Mouse (Mus musculus): ENCODE data around the gene 4932414N04Rik. TPM values are rescaled to one million over a fixed set of nuclear protein-coding genes. Genes with fewer than 3 reads are reported as not detected.
"Not testable (repeated sequence)": the region's sequence is repeated elsewhere in the genome, so short reads cannot be mapped to it uniquely, and the experiment has no call there.

4932414N04Rik gene
- polyA plus RNA-seq (2012; rRNA removed) = not detected in 2 replicates

- not testable (repeated sequence) for H3K27me3 ChIP-seq (ENCODE audit: control insufficient read depth, insufficient read depth, low read length); DNase-seq; H3K4me1 ChIP-seq (ENCODE audit: control insufficient read depth, insufficient read depth, low read length); H3K27ac ChIP-seq (ENCODE audit: insufficient read depth, low read length); H3K4me3 ChIP-seq (replicated peaks; ENCODE audit: insufficient read depth, low read depth, low read length)
- 86% methylated on average over 2 of the region's 5 CpGs for WGBS
These were observed at the start of gene 4932414N04Rik for GRCm38 (mm10) chr2:68656186-68656585. Gene 4932414N04Rik (plus strand): TSS chr2:68656486.

GRCm38 (mm10) chr2:68732216-68732615 is 75.9 kb downstream of the 4932414N04Rik start:
- TF ChIP-seq CTCF (IDR thresholded peaks at IDR 0.05; ENCODE audit: borderline replicate concordance, insufficient read depth, low read depth, low read length) = no peak
- no peak for TF ChIP-seq POLR2A (IDR thresholded peaks at IDR 0.05; ENCODE audit: borderline replicate concordance, insufficient read depth, low read length)
- DNase-seq = no peak
- Histone ChIP-seq H3K27ac (ENCODE audit: insufficient read depth, low read length) (no peak overlapping the region), H3K27me3 (ENCODE audit: control insufficient read depth, insufficient read depth, low read length) (no peaks in the 10 kb centered on the region), H3K4me1 (ENCODE audit: control insufficient read depth, insufficient read depth, low read length) (no peaks in the 10 kb centered on the region), H3K4me3 (replicated peaks; ENCODE audit: insufficient read depth, low read depth, low read length) (no peak overlapping the region)
- 96% methylated on average over 2 of the region's 2 CpGs for WGBS

GRCm38 (mm10) chr2:68739772-68740739 is 83.8 kb downstream of the 4932414N04Rik start:
- DNase-seq = no peak
- Histone ChIP-seq H3K4me3 (replicated peaks; ENCODE audit: insufficient read depth, low read depth, low read length) (no peak overlapping the region), H3K27ac (ENCODE audit: insufficient read depth, low read length) (no peak overlapping the region), H3K27me3 (ENCODE audit: control insufficient read depth, insufficient read depth, low read length) (no peaks in the 10 kb centered on the region), H3K4me1 (ENCODE audit: control insufficient read depth, insufficient read depth, low read length) (no peaks in the 10 kb centered on the region)
- WGBS = 70% methylated on average over 5 of the region's 5 CpGs
- no peak for TF ChIP-seq POLR2A (IDR thresholded peaks at IDR 0.05; ENCODE audit: borderline replicate concordance, insufficient read depth, low read length)
- no peak for TF ChIP-seq CTCF (IDR thresholded peaks at IDR 0.05; ENCODE audit: borderline replicate concordance, insufficient read depth, low read depth, low read length)

GRCm38 (mm10) chr2:68744599-68744998 is 88.3 kb downstream of the 4932414N04Rik start:
- Histone ChIP-seq H3K4me3 (replicated peaks; ENCODE audit: insufficient read depth, low read depth, low read length) (no peak overlapping the region), H3K4me1 (ENCODE audit: control insufficient read depth, insufficient read depth, low read length) (no peaks in the 10 kb centered on the region), H3K27me3 (ENCODE audit: control insufficient read depth, insufficient read depth, low read length) (no peaks in the 10 kb centered on the region), H3K27ac (ENCODE audit: insufficient read depth, low read length) (no peak overlapping the region)
- WGBS = 82% methylated on average over 4 of the region's 4 CpGs
- no peak for TF ChIP-seq POLR2A (IDR thresholded peaks at IDR 0.05; ENCODE audit: borderline replicate concordance, insufficient read depth, low read length)
- no peak for TF ChIP-seq CTCF (IDR thresholded peaks at IDR 0.05; ENCODE audit: borderline replicate concordance, insufficient read depth, low read depth, low read length)
- no peak for DNase-seq

GRCm38 (mm10) chr2:68756179-68756578 is 99.9 kb downstream of the 4932414N04Rik start:
- H3K4me3 ChIP-seq (replicated peaks; ENCODE audit: insufficient read depth, low read depth, low read length) = no peak overlapping the region
- TF ChIP-seq POLR2A (IDR thresholded peaks at IDR 0.05; ENCODE audit: borderline replicate concordance, insufficient read depth, low read length) = no peak
- TF ChIP-seq CTCF (IDR thresholded peaks at IDR 0.05; ENCODE audit: borderline replicate concordance, insufficient read depth, low read depth, low read length) = no peak
- no peaks in the 10 kb centered on the region for H3K27me3 ChIP-seq (ENCODE audit: control insufficient read depth, insufficient read depth, low read length)
- no peak for DNase-seq
- no peaks in the 10 kb centered on the region for H3K4me1 ChIP-seq (ENCODE audit: control insufficient read depth, insufficient read depth, low read length)
- 81% methylated on average over 4 of the region's 4 CpGs for WGBS
- no peak overlapping the region for H3K27ac ChIP-seq (ENCODE audit: insufficient read depth, low read length)

GRCm38 (mm10) chr2:68756793-68757192 is 100.5 kb downstream of the 4932414N04Rik start:
- no peak overlapping the region for H3K27ac ChIP-seq (ENCODE audit: insufficient read depth, low read length)
- no peak for TF ChIP-seq POLR2A (IDR thresholded peaks at IDR 0.05; ENCODE audit: borderline replicate concordance, insufficient read depth, low read length)
- TF ChIP-seq CTCF (IDR thresholded peaks at IDR 0.05; ENCODE audit: borderline replicate concordance, insufficient read depth, low read depth, low read length) = peak; percentile 46; the same call in 1 of the 2 replicates
- DNase-seq = peak; percentile 15 to 32
- H3K4me3 ChIP-seq (replicated peaks; ENCODE audit: insufficient read depth, low read depth, low read length) = no peak overlapping the region
- no peaks in the 10 kb centered on the region for H3K4me1 ChIP-seq (ENCODE audit: control insufficient read depth, insufficient read depth, low read length)
- WGBS = 26% methylated on average over 6 of the region's 6 CpGs
- H3K27me3 ChIP-seq (ENCODE audit: control insufficient read depth, insufficient read depth, low read length) = no peaks in the 10 kb centered on the region

GRCm38 (mm10) chr2:68765371-68765770 is 109.1 kb downstream of the 4932414N04Rik start:
- DNase-seq = no peak
- no peaks in the 10 kb centered on the region for H3K27me3 ChIP-seq (ENCODE audit: control insufficient read depth, insufficient read depth, low read length)
- WGBS = 65% methylated on average over 1 of the region's 1 CpGs

More at GRCm38 (mm10) chr2:68765371-68765770, 109.1 kb downstream of the 4932414N04Rik start:
- H3K4me3 ChIP-seq (replicated peaks; ENCODE audit: insufficient read depth, low read depth, low read length) = no peak overlapping the region
- TF ChIP-seq POLR2A (IDR thresholded peaks at IDR 0.05; ENCODE audit: borderline replicate concordance, insufficient read depth, low read length) (no peak), CTCF (IDR thresholded peaks at IDR 0.05; ENCODE audit: borderline replicate concordance, insufficient read depth, low read depth, low read length) (no peak)
- no peak overlapping the region for H3K27ac ChIP-seq (ENCODE audit: insufficient read depth, low read length)
- H3K4me1 ChIP-seq (ENCODE audit: control insufficient read depth, insufficient read depth, low read length) = no peaks in the 10 kb centered on the region
